Mouse (Mus musculus) MEL (cell line): Measurements from ENCODE around the gene Tob2. TPM values are rescaled to one million over a fixed set of nuclear protein-coding genes. Genes with fewer than 3 reads are reported as not detected.

Experiments
- DNase-seq: peaks from one replicate; pipeline ENCODE4 v3.0.0; 2011; ENCODE audit warnings: low read depth, low spot score
- H3K27ac ChIP-seq: 2 replicates; pipeline ENCODE4 v1.5.1; 2012; ENCODE audit warnings: low read depth, mild to moderate bottlenecking, control low read depth, low read length, moderate library complexity; ENCODE audit not compliant: control insufficient read depth
- H3K27me3 ChIP-seq, 2 experiments: fragments of 150-350 bp in 1 of 2; sonication (generic) in 1 of 2; 2 replicates each; pipeline ENCODE4 v1.6.1; 2012; ENCODE audit warnings: low read length in 2 of 2, mild to moderate bottlenecking in 2 of 2, improper control_type of control experiment in 1 of 2, moderate library complexity in 1 of 2; ENCODE audit not compliant: insufficient read depth in 2 of 2, control insufficient read depth in 1 of 2
- H3K36me3 ChIP-seq, 2 experiments: 2 replicates each; pipeline ENCODE4 v1.6.1; 2012 to 2014; ENCODE audit warnings: low read length in 2 of 2, improper control_type of control experiment in 1 of 2, inconsistent platforms in 1 of 2, mild to moderate bottlenecking in 1 of 2; ENCODE audit not compliant: insufficient read depth in 2 of 2, control insufficient read depth in 1 of 2
- H3K4me1 ChIP-seq, 2 experiments: fragments of 150-350 bp in 1 of 2; sonication (generic) in 1 of 2; 2 replicates each; pipeline ENCODE4 v1.6.1; 2012; ENCODE audit warnings: low read length in 2 of 2, improper control_type of control experiment in 1 of 2, mild to moderate bottlenecking in 1 of 2; ENCODE audit not compliant: insufficient read depth in 2 of 2, control insufficient read depth in 1 of 2
- H3K4me3 ChIP-seq, 2 experiments: fragments of 150-350 bp in 1 of 2; sonication (generic) in 1 of 2; 2 replicates each; pipeline ENCODE4 v1.5.1; 2012; ENCODE audit warnings: low read depth in 2 of 2, low read length in 2 of 2, mild to moderate bottlenecking in 2 of 2, moderate library complexity in 2 of 2, control low read depth in 1 of 2, improper control_type of control experiment in 1 of 2; ENCODE audit not compliant: control insufficient read depth in 1 of 2, insufficient read depth in 1 of 2
- H3K79me2 ChIP-seq: 2 replicates; pipeline ENCODE4 v1.6.1; 2012; ENCODE audit warnings: mild to moderate bottlenecking, low read length, moderate library complexity; ENCODE audit not compliant: control insufficient read depth, poor library complexity, insufficient read depth
- H3K9ac ChIP-seq: 2 replicates; pipeline ENCODE4 v1.6.1; 2012; ENCODE audit warnings: low read depth, mild to moderate bottlenecking, control low read depth, low read length, moderate library complexity; ENCODE audit not compliant: control insufficient read depth, poor library complexity, severe bottlenecking
- H3K9me3 ChIP-seq: fragments of 150-350 bp; sonication (generic); replicated peaks from 2 replicates; pipeline ENCODE4 v1.6.1; 2012; ENCODE audit warnings: mild to moderate bottlenecking, low read length, improper control_type of control experiment, moderate library complexity; ENCODE audit not compliant: insufficient read depth
- CHD1 ChIP-seq: IDR thresholded peaks from 2 replicates; pipeline ENCODE4 v1.6.1; 2012; ENCODE audit warnings: low read depth, mild to moderate bottlenecking, inconsistent platforms, low read length, improper control_type of control experiment
- CHD2 ChIP-seq: IDR thresholded peaks from 2 replicates; pipeline ENCODE4 v1.6.1; 2011; ENCODE audit warnings: low read length, improper control_type of control experiment
- CTCF ChIP-seq, 3 experiments: IDR thresholded peaks in 2 of 3; conservative IDR thresholded peaks in 1 of 3; 2 replicates each; pipeline ENCODE4 v1.5.1; 2011 to 2012; ENCODE audit warnings: low read length in 3 of 3, low read depth in 2 of 3, mild to moderate bottlenecking in 2 of 3, improper control_type of control experiment in 1 of 3, inconsistent platforms in 1 of 3, mixed read lengths in 1 of 3, moderate library complexity in 1 of 3; ENCODE audit not compliant: control insufficient read depth in 1 of 3, insufficient read depth in 1 of 3, poor library complexity in 1 of 3, severe bottlenecking in 1 of 3
- E2F4 ChIP-seq: IDR thresholded peaks from 2 replicates; pipeline ENCODE4 v1.6.1; 2011; ENCODE audit warnings: low read depth, low read length, improper control_type of control experiment, borderline replicate concordance
- ELF1 ChIP-seq: IDR thresholded peaks from 2 replicates; pipeline ENCODE4 v1.6.1; 2014; ENCODE audit warnings: low read depth, mild to moderate bottlenecking, inconsistent platforms, low read length, improper control_type of control experiment, moderate library complexity
- EP300 ChIP-seq, 2 experiments: IDR thresholded peaks; 2 replicates each; pipeline ENCODE4 v1.6.1; 2011; ENCODE audit warnings: improper control_type of control experiment in 2 of 2, low read length in 2 of 2, low read depth in 1 of 2, mild to moderate bottlenecking in 1 of 2
- ETS1 ChIP-seq: IDR thresholded peaks from 2 replicates; pipeline ENCODE4 v1.6.1; 2012; ENCODE audit warnings: low read depth, mild to moderate bottlenecking, inconsistent platforms, low read length, improper control_type of control experiment, moderate library complexity
- GABPA ChIP-seq: IDR thresholded peaks from 2 replicates; pipeline ENCODE4 v1.6.1; 2012; ENCODE audit warnings: low read depth, mild to moderate bottlenecking, inconsistent platforms, low read length, improper control_type of control experiment, moderate library complexity
- HCFC1 ChIP-seq: IDR thresholded peaks from 2 replicates; pipeline ENCODE4 v1.6.1; 2012; ENCODE audit warnings: low read depth, mild to moderate bottlenecking, inconsistent platforms, low read length, improper control_type of control experiment, moderate library complexity
- JUND ChIP-seq: IDR thresholded peaks from 2 replicates; pipeline ENCODE4 v1.6.1; 2011; ENCODE audit warnings: low read depth, mild to moderate bottlenecking, improper control_type of control experiment, low read length
- KAT2A ChIP-seq: conservative IDR thresholded peaks from 2 replicates; pipeline ENCODE4 v1.6.1; 2012; ENCODE audit warnings: low read depth, low read length, improper control_type of control experiment, inconsistent platforms
- MAFK ChIP-seq: IDR thresholded peaks from 2 replicates; pipeline ENCODE4 v1.6.1; 2011; ENCODE audit warnings: low read depth, mild to moderate bottlenecking, low read length, improper control_type of control experiment, borderline replicate concordance
- MAX ChIP-seq: IDR thresholded peaks from 2 replicates; pipeline ENCODE4 v1.6.1; 2011; ENCODE audit warnings: low read length, improper control_type of control experiment
- MXI1 ChIP-seq: IDR thresholded peaks from 2 replicates; pipeline ENCODE4 v1.6.1; 2011; ENCODE audit warnings: mild to moderate bottlenecking, low read depth, low read length, improper control_type of control experiment
- MYB ChIP-seq: IDR thresholded peaks from 2 replicates; pipeline ENCODE4 v1.6.1; 2011; ENCODE audit warnings: mild to moderate bottlenecking, low read depth, low read length, improper control_type of control experiment
- MYC ChIP-seq: IDR thresholded peaks from 2 replicates; pipeline ENCODE4 v1.6.1; 2011; ENCODE audit warnings: low read depth, mild to moderate bottlenecking, low read length, improper control_type of control experiment, moderate library complexity
- NELFE ChIP-seq: IDR thresholded peaks from 2 replicates; pipeline ENCODE4 v1.6.1; 2011; ENCODE audit warnings: low read depth, low read length, improper control_type of control experiment
- NRF1 ChIP-seq: IDR thresholded peaks from 2 replicates; pipeline ENCODE4 v1.6.1; 2014; ENCODE audit warnings: low read depth, mild to moderate bottlenecking, inconsistent platforms, low read length, improper control_type of control experiment, moderate library complexity; ENCODE audit not compliant: poor library complexity, insufficient read depth, severe bottlenecking
- POLR2A ChIP-seq, 2 experiments: IDR thresholded peaks; 2 replicates each; pipeline ENCODE4 v1.6.1; 2011 to 2012; ENCODE audit warnings: low read length in 2 of 2, mild to moderate bottlenecking in 2 of 2, control low read depth in 1 of 2, improper control_type of control experiment in 1 of 2, low read depth in 1 of 2, moderate library complexity in 1 of 2; ENCODE audit not compliant: control insufficient read depth in 1 of 2, insufficient read depth in 1 of 2, poor library complexity in 1 of 2
- POLR2AphosphoS2 ChIP-seq: IDR thresholded peaks from 2 replicates; pipeline ENCODE4 v1.6.1; 2011; ENCODE audit warnings: low read length, improper control_type of control experiment
- POLR2AphosphoS5 ChIP-seq: IDR thresholded peaks from 2 replicates; pipeline ENCODE4 v1.6.1; 2012; ENCODE audit warnings: low read depth, borderline replicate concordance, mild to moderate bottlenecking, inconsistent platforms, low read length, moderate library complexity, mixed read lengths
- RAD21 ChIP-seq: IDR thresholded peaks from 2 replicates; pipeline ENCODE4 v1.6.1; 2011; ENCODE audit warnings: mild to moderate bottlenecking, low read depth, low read length, improper control_type of control experiment
- RCOR1 ChIP-seq: IDR thresholded peaks from 2 replicates; pipeline ENCODE4 v1.6.1; 2012; ENCODE audit warnings: low read depth, mild to moderate bottlenecking, inconsistent platforms, low read length, improper control_type of control experiment
- SIN3A ChIP-seq: IDR thresholded peaks from 2 replicates; pipeline ENCODE4 v1.6.1; 2012; ENCODE audit warnings: low read length, improper control_type of control experiment, inconsistent platforms
- SMC3 ChIP-seq: IDR thresholded peaks from 2 replicates; pipeline ENCODE4 v1.6.1; 2011; ENCODE audit warnings: low read depth, low read length, improper control_type of control experiment
- TAL1 ChIP-seq: IDR thresholded peaks from 2 replicates; pipeline ENCODE4 v1.6.1; 2012; ENCODE audit warnings: mild to moderate bottlenecking, inconsistent platforms, low read length, moderate library complexity, mixed read lengths
- TCF12 ChIP-seq: IDR thresholded peaks from 2 replicates; pipeline ENCODE4 v1.6.1; 2014; ENCODE audit warnings: low read depth, mild to moderate bottlenecking, inconsistent platforms, low read length, improper control_type of control experiment, moderate library complexity
- USF1 ChIP-seq: IDR thresholded peaks from 2 replicates; pipeline ENCODE4 v1.6.1; 2014; ENCODE audit warnings: low read depth, mild to moderate bottlenecking, inconsistent platforms, low read length, improper control_type of control experiment, moderate library complexity
- USF2 ChIP-seq, 2 experiments: IDR thresholded peaks; 2 replicates each; pipeline ENCODE4 v1.6.1; 2011 to 2012; ENCODE audit warnings: improper control_type of control experiment in 2 of 2, low read length in 2 of 2, borderline replicate concordance in 1 of 2, inconsistent platforms in 1 of 2, low read depth in 1 of 2, mild to moderate bottlenecking in 1 of 2; ENCODE audit not compliant: insufficient read depth in 1 of 2
- ZC3H11A ChIP-seq: IDR thresholded peaks from 2 replicates; pipeline ENCODE4 v1.6.1; 2012; ENCODE audit warnings: low read depth, mild to moderate bottlenecking, inconsistent platforms, low read length, improper control_type of control experiment
- ZKSCAN1 ChIP-seq: IDR thresholded peaks from 2 replicates; pipeline ENCODE4 v1.6.1; 2012; ENCODE audit warnings: low read depth, mild to moderate bottlenecking, inconsistent platforms, low read length, improper control_type of control experiment, moderate library complexity
- ZNF384 ChIP-seq: IDR thresholded peaks from 2 replicates; pipeline ENCODE4 v1.6.1; 2012; ENCODE audit warnings: low read depth, mild to moderate bottlenecking, inconsistent platforms, low read length, improper control_type of control experiment
- polyA plus RNA-seq, 2 experiments: library from polyadenylated mRNA; stranded (reverse) in 1 of 2; unstranded in 1 of 2; fragments of >175 nt in 1 of 2; fragments of >200 nt in 1 of 2; gene quantifications; 2 replicates each; pipeline versions ENCODE4 v1.2.1 to v1.2.4; 2012; ENCODE audit warnings: low replicate concordance in 2 of 2, low read depth in 1 of 2; ENCODE audit not compliant: insufficient read length in 2 of 2, insufficient read depth in 1 of 2, missing spikeins in 1 of 2
- total RNA-seq: library from RNA; depleted of rRNA; stranded (reverse); fragments of 300-350 nt; gene quantifications from 2 replicates; pipeline ENCODE4 v1.2.3, GENCODE M21; 2012

The Tob2 gene
- total and polyA plus RNA-seq, 3 experiments, result 20.7 to 23.5 TPM; not detected in 1

DNA sequence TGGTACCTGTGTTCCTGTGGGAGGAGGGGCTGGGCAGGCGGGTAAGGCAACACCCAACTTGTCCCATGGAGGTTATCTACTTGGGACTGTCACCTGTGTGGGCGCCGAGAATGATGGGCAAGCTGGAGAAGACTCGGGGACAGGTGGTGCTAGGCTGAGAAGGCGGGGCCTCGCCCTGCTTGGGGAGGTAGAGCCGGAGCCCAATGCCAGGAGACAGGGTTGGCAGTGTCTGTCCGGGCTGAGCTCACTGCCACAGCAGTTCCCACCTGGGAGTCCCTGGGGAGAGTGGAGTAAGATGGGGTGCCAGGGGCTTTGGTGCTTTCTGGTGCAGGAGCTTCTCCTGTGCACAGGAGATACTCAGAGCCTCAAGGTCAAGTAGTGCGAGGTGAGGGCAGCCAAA, 9.5 kb downstream of the Tob2 start:
- Histone ChIP-seq H3K9me3 (no peaks in the 10 kb centered on the region), H3K79me2 (peaks cover 20% of the 10 kb centered on the region), H3K27ac (no peak overlapping the region), H3K4me1 (no peaks in the 10 kb centered on the region), H3K4me3 (no peak overlapping the region), H3K9ac (no peak overlapping the region), H3K36me3 (peaks cover 0 to 7% of the 10 kb centered on the region in 2 experiments; a peak in 2 of 4 replicates), H3K27me3 (no peaks in the 10 kb centered on the region)
- TF ChIP-seq ELF1 (no peak), GABPA (no peak), ZNF384 (no peak), SIN3A (no peak), USF2 (IDR thresholded peaks at IDR 0.05; ENCODE audit: borderline replicate concordance in 1 of 2, insufficient read depth in 1 of 2, low read depth in 1 of 2, low read length in 2 of 2) (no peak), MAX (no peak), KAT2A (no peak), USF1 (no peak), JUND (no peak), ZC3H11A (no peak), RAD21 (no peak)
- DNase-seq, result no peak

DNA sequence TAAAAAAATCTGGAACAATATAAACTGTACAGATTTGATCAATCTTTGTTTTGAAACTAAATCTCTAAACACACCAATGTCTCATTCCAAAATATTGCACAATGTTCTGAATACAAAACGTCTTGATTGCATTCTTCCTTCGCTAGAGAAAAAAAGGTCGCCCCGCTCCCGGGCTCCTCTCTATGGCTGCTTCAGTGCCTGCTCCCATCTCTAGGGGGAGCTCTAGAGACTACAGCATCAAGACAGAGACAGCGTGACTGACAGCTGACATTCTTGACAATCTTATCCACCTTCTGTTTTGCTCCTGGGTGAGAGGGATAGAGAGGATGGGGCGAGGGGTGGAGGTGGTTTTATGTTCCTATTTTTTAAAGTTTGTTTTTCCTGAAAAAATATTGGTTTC, 10.3 kb downstream of the Tob2 start:
- no peak overlapping the region for H3K27ac ChIP-seq
- no peaks in the 10 kb centered on the region for H3K4me1 ChIP-seq
- DNase-seq, result peak; percentile 72
- H3K9me3 ChIP-seq, result no peaks in the 10 kb centered on the region
- no peak overlapping the region for H3K9ac ChIP-seq
- no peak overlapping the region for H3K4me3 ChIP-seq
- H3K27me3 ChIP-seq, result no peaks in the 10 kb centered on the region
- H3K36me3 ChIP-seq, result peaks cover 0 to 6% of the 10 kb centered on the region in 2 experiments; a peak in 2 of 4 replicates
- peaks cover 16% of the 10 kb centered on the region for H3K79me2 ChIP-seq
- TF ChIP-seq CTCF (IDR thresholded peaks at IDR 0.05 in 2 of 3, conservative IDR thresholded peaks at IDR 0.05 in 1 of 3; ENCODE audit: control insufficient read depth in 1 of 3, insufficient read depth in 1 of 3, low read depth in 2 of 3, low read length in 3 of 3, poor library complexity in 1 of 3, severe bottlenecking in 1 of 3) (peak; percentile 71 to 77 (median 76)), E2F4 (no peak), ETS1 (no peak), POLR2AphosphoS2 (no peak), USF1 (no peak), POLR2AphosphoS5 (no peak), ZC3H11A (no peak), CHD2 (no peak), MYC (0 out of 2 replicates have a peak, but pooled peaks have one; percentile 39), MYB (no peak), ELF1 (no peak), RAD21 (peak; percentile 17), MXI1 (peak; percentile 52; the same call in 1 of the 2 replicates), EP300 (IDR thresholded peaks at IDR 0.05; ENCODE audit: low read depth in 1 of 2, low read length in 2 of 2) (no peak), NRF1 (no peak), MAFK (no peak), ZKSCAN1 (no peak), TCF12 (no peak), HCFC1 (no peak; the same call in 1 of the 2 replicates), SMC3 (peak; percentile 45), POLR2A (IDR thresholded peaks at IDR 0.05; ENCODE audit: control insufficient read depth in 1 of 2, insufficient read depth in 1 of 2, low read depth in 1 of 2, low read length in 2 of 2, poor library complexity in 1 of 2) (no peak), USF2 (IDR thresholded peaks at IDR 0.05; ENCODE audit: borderline replicate concordance in 1 of 2, insufficient read depth in 1 of 2, low read depth in 1 of 2, low read length in 2 of 2) (no peak), SIN3A (peak; percentile 60), CHD1 (no peak), TAL1 (no peak), RCOR1 (no peak), NELFE (no peak), MAX (no peak)
